Mouse (Mus musculus): Measurements from ENCODE around the gene C2cd2. TPM values are rescaled to one million over a fixed set of nuclear protein-coding genes. Genes with fewer than 3 reads are reported as not detected.
"Not testable (repeated sequence)": the region's sequence is repeated elsewhere in the genome, so short reads cannot be mapped to it uniquely, and the experiment has no call there.

Gene C2cd2
- polyA plus RNA-seq (2014; fragmentation: Nextera tagmentation; extraction: Ambion mirVana), result 15.3 and 17.9 TPM in 2 replicates

- Histone ChIP-seq H3K9me3 (replicated peaks; ENCODE audit: control insufficient read depth, low read length) (no peaks in the 10 kb centered on the region), H3K9ac (replicated peaks; ENCODE audit: low read length) (peak within 1 kb of the TSS; percentile 83), H3K4me1 (ENCODE audit: control insufficient read depth, insufficient read depth, low read length) (no peaks in the 10 kb centered on the region), H3K4me3 (ENCODE audit: low read depth, low read length) (peak within 1 kb of the TSS; percentile 81), H3K4me2 (ENCODE audit: low read depth, low read length) (peak within 1 kb of the TSS; percentile 62), H3K27me3 (ENCODE audit: control insufficient read depth, insufficient read depth, low read length) (no peaks in the 10 kb centered on the region), H3K36me3 (replicated peaks; ENCODE audit: control insufficient read depth, insufficient read depth, low read depth, low read length) (no peaks in the 10 kb centered on the region), H3K27ac (replicated peaks; ENCODE audit: low read depth, low read length) (peak within 1 kb of the TSS; percentile 88)
- ATAC-seq (replicated peaks; ENCODE audit: insufficient number of reproducible peaks, low FRiP score, low TSS enrichment, low read depth) (peak; percentile 100), DNase-seq (ENCODE audit: low spot score) (peak; percentile 96)
- under 1% methylated on average over 78 of the region's 78 CpGs for WGBS
Measured at GRCm38 (mm10) chr16:97962151-97962948, at the start of gene C2cd2, which contains the start of gene Zbtb21. Gene C2cd2, minus strand, starts transcription at chr16:97962598. Gene Zbtb21, minus strand, starts transcription at chr16:97962622.

DNA sequence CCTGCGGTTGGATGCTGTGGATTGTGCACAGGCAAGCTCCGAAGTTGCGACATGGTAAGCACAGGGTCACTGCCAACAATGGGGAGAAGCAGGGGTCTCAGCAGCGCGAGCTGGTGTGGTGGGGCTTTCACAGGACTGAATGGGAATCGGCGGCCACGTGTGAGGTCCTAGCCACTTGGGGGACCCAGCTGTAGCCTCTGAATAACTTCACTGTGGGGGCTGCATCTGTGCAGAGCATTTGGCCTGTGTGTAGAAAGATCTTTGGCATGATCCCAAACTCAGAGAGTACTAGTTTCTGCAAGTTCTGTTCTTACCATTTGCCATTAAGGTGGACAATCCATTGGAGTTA, 35.0 kb upstream of the C2cd2 start:
- peak; percentile 65; the same call in 1 of the 2 replicates for ATAC-seq (replicated peaks; ENCODE audit: insufficient number of reproducible peaks, low FRiP score, low TSS enrichment, low read depth)
- not testable (repeated sequence) for H3K27ac ChIP-seq (replicated peaks; ENCODE audit: low read depth, low read length); H3K9me3 ChIP-seq (replicated peaks; ENCODE audit: control insufficient read depth, low read length); DNase-seq (ENCODE audit: low spot score); H3K36me3 ChIP-seq (replicated peaks; ENCODE audit: control insufficient read depth, insufficient read depth, low read depth, low read length); H3K27me3 ChIP-seq (ENCODE audit: control insufficient read depth, insufficient read depth, low read length); H3K4me1 ChIP-seq (ENCODE audit: control insufficient read depth, insufficient read depth, low read length)
- H3K4me2 ChIP-seq (ENCODE audit: low read depth, low read length), result peak overlapping the region; percentile 29; the same call in 1 of the 2 replicates
- peak overlapping the region; percentile 55 for H3K4me3 ChIP-seq (ENCODE audit: low read depth, low read length)
- 1% methylated on average over 8 of the region's 8 CpGs for WGBS
- peak overlapping the region; percentile 62 for H3K9ac ChIP-seq (replicated peaks; ENCODE audit: low read length)

DNA sequence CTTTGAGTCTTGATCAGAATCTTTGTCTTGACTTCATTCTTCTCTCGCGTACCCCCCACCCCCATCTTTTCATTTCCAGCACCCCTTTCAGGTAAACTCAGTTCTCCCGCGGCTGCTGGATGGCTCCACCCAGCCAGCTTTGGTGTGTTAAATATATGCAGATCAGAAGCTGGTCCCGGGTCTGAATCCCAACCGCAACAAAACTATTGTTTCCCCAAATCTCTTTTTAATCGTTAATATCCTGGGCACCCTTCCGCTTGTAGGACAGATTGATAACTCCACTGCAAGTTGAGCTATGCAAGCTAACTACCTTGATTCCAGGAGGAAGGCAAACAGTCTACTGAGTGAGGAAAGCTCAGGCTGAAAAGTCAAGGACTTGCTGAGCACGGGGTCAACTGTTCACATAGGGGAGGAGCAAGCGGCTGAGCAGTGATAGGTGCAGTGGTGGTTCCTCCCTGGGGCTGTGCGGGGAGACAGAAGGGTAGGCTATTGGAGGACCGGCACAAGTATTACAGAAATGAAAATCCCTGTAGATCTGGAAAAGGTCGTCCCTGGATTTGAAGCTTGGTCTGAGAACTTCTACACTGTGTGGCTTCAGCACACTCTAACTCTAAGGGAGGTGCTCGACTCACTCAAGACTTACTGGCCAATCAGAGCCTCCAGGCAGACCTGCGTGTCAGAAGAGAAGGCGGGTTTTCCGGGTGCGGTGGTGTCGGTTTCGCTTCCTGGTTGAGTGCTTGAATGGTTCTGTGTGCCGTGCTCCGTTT, 34.4 kb upstream of the C2cd2 start, which contains the start of gene B230307C23Rik:
Gene B230307C23Rik (plus strand): TSS at position 700 of the 767 bp plus-strand sequence.
- peak; percentile 98 for ATAC-seq (replicated peaks; ENCODE audit: insufficient number of reproducible peaks, low FRiP score, low TSS enrichment, low read depth)
- Histone ChIP-seq H3K9ac (replicated peaks; ENCODE audit: low read length) (peak within 1 kb of the TSS; percentile 62), H3K4me1 (ENCODE audit: control insufficient read depth, insufficient read depth, low read length) (no peaks in the 10 kb centered on the region), H3K9me3 (replicated peaks; ENCODE audit: control insufficient read depth, low read length) (0 out of 2 replicates have a peak, but pooled peaks cover 2% of the 10 kb centered on the region), H3K4me2 (ENCODE audit: low read depth, low read length) (peak within 1 kb of the TSS; percentile 59), H3K4me3 (ENCODE audit: low read depth, low read length) (peak within 1 kb of the TSS; percentile 55), H3K27ac (replicated peaks; ENCODE audit: low read depth, low read length) (peak within 1 kb of the TSS; percentile 35), H3K36me3 (replicated peaks; ENCODE audit: control insufficient read depth, insufficient read depth, low read depth, low read length) (no peaks in the 10 kb centered on the region), H3K27me3 (ENCODE audit: control insufficient read depth, insufficient read depth, low read length) (no peaks in the 10 kb centered on the region)
- WGBS, result 1% methylated on average over 22 of the region's 22 CpGs
- DNase-seq (ENCODE audit: low spot score), result peak; percentile 89

DNA sequence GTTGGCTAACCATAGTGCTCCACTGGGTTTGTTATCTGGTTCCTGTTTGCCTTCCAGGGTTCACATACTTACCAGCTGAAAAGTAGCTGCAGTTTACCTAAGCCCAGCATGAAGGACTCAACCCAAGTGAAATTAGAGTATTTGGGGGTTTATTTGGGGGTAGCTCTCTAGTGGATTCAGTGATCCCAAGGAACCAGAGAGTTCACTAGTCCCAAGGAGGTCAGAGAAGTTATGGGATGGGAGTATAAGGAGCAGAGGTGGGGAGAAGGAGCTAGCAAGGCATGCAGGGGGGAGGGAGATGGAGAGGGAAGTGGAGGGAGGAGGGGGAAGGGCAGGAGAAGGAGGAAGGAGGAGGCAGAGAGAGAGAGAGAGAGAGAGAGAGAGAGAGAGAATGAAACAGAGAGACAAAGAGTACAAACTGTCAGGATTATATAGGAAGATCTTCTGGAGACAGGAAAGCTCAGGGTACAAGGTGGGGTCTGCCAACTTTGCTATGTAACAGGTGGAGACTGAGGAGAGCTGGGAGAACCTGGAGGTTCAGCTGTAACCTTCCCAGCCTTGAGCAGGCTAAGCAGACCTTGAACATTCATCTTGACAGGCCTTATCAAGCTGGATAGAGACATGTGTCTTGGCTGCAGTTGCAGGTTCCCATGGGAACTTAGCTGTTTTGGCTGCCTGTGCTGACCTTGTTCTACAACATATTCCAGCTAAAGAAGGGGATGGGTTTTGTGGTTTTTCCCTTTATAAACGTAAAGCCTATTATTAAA, 33.6 kb upstream of the C2cd2 start:
- no peaks in the 10 kb centered on the region for H3K36me3 ChIP-seq (replicated peaks; ENCODE audit: control insufficient read depth, insufficient read depth, low read depth, low read length)
- peak overlapping the region; percentile 55 for H3K4me3 ChIP-seq (ENCODE audit: low read depth, low read length)
- H3K9me3 ChIP-seq (replicated peaks; ENCODE audit: control insufficient read depth, low read length), result 0 out of 2 replicates have a peak, but pooled peaks cover 2% of the 10 kb centered on the region
- H3K9ac ChIP-seq (replicated peaks; ENCODE audit: low read length), result no peak overlapping the region
- 27% methylated on average over 1 of the region's 1 CpGs for WGBS
- no peak overlapping the region for H3K27ac ChIP-seq (replicated peaks; ENCODE audit: low read depth, low read length)
- no peak for DNase-seq (ENCODE audit: low spot score)
- H3K27me3 ChIP-seq (ENCODE audit: control insufficient read depth, insufficient read depth, low read length), result no peaks in the 10 kb centered on the region
- peak overlapping the region; percentile 59; the same call in 1 of the 2 replicates for H3K4me2 ChIP-seq (ENCODE audit: low read depth, low read length)
- H3K4me1 ChIP-seq (ENCODE audit: control insufficient read depth, insufficient read depth, low read length), result no peaks in the 10 kb centered on the region
- ATAC-seq (replicated peaks; ENCODE audit: insufficient number of reproducible peaks, low FRiP score, low TSS enrichment, low read depth), result no peak

DNA sequence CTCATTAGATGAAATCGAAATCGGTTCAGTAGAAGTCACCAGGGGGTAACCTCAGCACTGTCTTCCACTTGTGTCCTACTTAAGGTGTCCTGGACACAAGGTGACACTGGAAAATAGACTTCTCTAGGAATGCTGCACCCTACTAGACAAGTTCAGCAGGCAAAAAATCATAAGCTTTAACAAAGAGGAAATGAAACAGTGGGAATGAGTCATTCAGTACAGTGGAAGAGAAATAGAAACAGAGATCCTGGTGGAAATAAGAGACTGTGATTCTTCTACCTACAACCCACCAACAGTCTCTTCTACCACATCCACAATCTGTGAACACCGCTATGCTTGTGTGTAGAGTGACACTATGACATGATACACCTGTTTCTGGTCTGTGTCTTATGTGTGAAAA, 30.1 kb upstream of the C2cd2 start:
- not testable (repeated sequence) for H3K4me1 ChIP-seq (ENCODE audit: control insufficient read depth, insufficient read depth, low read length); ATAC-seq (replicated peaks; ENCODE audit: insufficient number of reproducible peaks, low FRiP score, low TSS enrichment, low read depth)

DNA sequence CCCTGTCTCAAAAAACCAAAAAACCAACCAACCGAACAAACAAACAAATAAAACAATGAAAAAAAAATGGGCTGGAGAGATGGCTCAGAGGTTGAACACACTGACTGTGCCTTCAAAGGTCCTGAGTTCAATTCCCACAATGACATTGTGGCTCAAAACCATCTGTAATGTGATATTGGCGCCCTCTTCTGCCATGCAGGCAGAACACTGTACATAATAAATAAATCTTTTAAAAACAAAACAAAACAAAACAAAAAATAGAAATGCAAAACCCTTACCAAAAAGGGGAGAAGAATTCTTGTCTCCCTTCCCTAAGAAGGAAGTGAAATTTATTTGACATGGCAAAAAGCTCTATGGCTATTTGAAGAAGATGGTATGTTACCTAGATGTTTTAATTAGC, 29.1 kb upstream of the C2cd2 start:
- no peaks in the 10 kb centered on the region for H3K36me3 ChIP-seq (replicated peaks; ENCODE audit: control insufficient read depth, insufficient read depth, low read depth, low read length)
- no peak overlapping the region for H3K4me3 ChIP-seq (ENCODE audit: low read depth, low read length)
- ATAC-seq (replicated peaks; ENCODE audit: insufficient number of reproducible peaks, low FRiP score, low TSS enrichment, low read depth), result no peak
- DNase-seq (ENCODE audit: low spot score), result no peak
- H3K9me3 ChIP-seq (replicated peaks; ENCODE audit: control insufficient read depth, low read length), result no peaks in the 10 kb centered on the region
- H3K27me3 ChIP-seq (ENCODE audit: control insufficient read depth, insufficient read depth, low read length), result no peaks in the 10 kb centered on the region
- no peak overlapping the region for H3K27ac ChIP-seq (replicated peaks; ENCODE audit: low read depth, low read length)
- no peaks in the 10 kb centered on the region for H3K4me1 ChIP-seq (ENCODE audit: control insufficient read depth, insufficient read depth, low read length)
- no peak overlapping the region for H3K9ac ChIP-seq (replicated peaks; ENCODE audit: low read length)
- no peak overlapping the region for H3K4me2 ChIP-seq (ENCODE audit: low read depth, low read length)
- WGBS, result 84% methylated on average over 2 of the region's 2 CpGs

More for the DNA sequence above, 30.1 kb upstream of the C2cd2 start:
- H3K27me3 ChIP-seq (ENCODE audit: control insufficient read depth, insufficient read depth, low read length); H3K9ac ChIP-seq (replicated peaks; ENCODE audit: low read length); H3K9me3 ChIP-seq (replicated peaks; ENCODE audit: control insufficient read depth, low read length); H3K36me3 ChIP-seq (replicated peaks; ENCODE audit: control insufficient read depth, insufficient read depth, low read depth, low read length); H3K4me3 ChIP-seq (ENCODE audit: low read depth, low read length); H3K27ac ChIP-seq (replicated peaks; ENCODE audit: low read depth, low read length); H3K4me2 ChIP-seq (ENCODE audit: low read depth, low read length); DNase-seq (ENCODE audit: low spot score): not testable (repeated sequence)
- 82% methylated on average over 3 of the region's 3 CpGs for WGBS

DNA sequence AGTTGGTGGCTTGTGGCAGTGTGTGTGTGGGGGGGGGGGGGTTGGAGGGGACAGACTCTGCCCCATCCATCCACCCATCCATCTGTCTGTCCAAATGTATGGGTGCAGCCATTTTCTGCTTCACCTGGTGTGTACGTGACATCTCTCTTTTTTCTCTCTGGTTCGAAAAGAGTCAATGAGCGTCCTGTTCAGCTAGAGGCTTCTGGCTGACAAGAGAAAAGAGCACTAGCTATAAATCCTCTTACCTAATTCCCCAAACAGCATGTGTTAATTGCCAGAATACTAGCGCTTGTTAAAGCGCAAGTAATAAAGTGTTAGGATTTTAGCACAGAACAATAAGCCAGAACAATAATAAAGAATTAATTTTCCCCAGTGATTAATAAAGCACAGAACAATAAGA, 22.2 kb upstream of the C2cd2 start:
- Histone ChIP-seq H3K9ac (replicated peaks; ENCODE audit: low read length) (no peak overlapping the region), H3K27me3 (ENCODE audit: control insufficient read depth, insufficient read depth, low read length) (no peaks in the 10 kb centered on the region), H3K4me1 (ENCODE audit: control insufficient read depth, insufficient read depth, low read length) (no peaks in the 10 kb centered on the region), H3K4me3 (ENCODE audit: low read depth, low read length) (no peak overlapping the region), H3K27ac (replicated peaks; ENCODE audit: low read depth, low read length) (no peak overlapping the region), H3K9me3 (replicated peaks; ENCODE audit: control insufficient read depth, low read length) (no peaks in the 10 kb centered on the region), H3K36me3 (replicated peaks; ENCODE audit: control insufficient read depth, insufficient read depth, low read depth, low read length) (no peaks in the 10 kb centered on the region), H3K4me2 (ENCODE audit: low read depth, low read length) (no peak overlapping the region)
- WGBS, result 92% methylated on average over 5 of the region's 5 CpGs
- ATAC-seq (replicated peaks; ENCODE audit: insufficient number of reproducible peaks, low FRiP score, low TSS enrichment, low read depth), result no peak
- no peak for DNase-seq (ENCODE audit: low spot score)
